Mouse (Mus musculus) kidney, postnatal 14 days (tissue): ENCODE data around the gene Pde8b.

Source experiments
- DNase-seq: peaks from one replicate; pipeline ENCODE4 v3.0.0; 2022; ENCODE audit warnings: mixed read lengths

The Pde8b gene

DNA sequence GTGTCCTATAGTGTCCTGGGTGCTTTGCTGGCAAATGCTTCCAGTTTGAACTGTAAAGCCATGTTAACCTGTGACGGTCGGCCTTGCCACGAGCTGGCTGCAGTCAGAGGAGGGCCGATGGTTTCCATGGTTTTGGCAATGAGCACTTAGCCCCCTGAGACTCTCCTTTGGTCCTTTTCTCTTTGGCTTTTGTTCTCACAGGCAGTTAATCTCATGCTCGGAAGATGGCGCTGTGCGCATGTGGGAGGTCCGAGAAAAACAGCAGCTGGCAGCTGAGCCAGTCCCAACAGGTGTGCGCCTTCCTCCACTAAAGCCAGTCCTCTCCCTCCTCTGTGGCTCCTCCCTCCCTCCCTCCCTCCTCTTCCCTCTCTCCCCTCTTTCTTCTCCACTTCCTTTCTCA is 232.2 kb downstream of the Pde8b start:
- DNase-seq: peak; percentile 77

DNA sequence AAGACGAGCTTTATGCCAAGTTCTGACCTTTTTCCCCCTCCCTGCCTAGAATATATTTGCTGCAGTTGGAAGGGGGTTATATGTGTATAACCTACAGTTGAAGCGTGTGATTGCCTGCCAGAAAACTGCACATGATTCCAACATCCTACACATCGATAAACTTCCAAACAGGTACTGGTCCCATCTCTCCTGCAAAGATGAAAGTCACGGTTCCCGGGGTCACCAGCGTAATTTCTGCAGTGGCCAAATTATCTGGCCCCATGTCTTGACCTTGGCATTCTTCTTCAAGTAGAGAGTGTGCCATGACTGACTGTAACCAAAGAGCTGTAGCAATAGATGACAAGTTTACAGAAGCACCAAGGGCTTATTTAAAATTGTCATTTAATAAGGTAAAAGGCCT is 232.9 kb downstream of the Pde8b start:
- no peak for DNase-seq

DNA sequence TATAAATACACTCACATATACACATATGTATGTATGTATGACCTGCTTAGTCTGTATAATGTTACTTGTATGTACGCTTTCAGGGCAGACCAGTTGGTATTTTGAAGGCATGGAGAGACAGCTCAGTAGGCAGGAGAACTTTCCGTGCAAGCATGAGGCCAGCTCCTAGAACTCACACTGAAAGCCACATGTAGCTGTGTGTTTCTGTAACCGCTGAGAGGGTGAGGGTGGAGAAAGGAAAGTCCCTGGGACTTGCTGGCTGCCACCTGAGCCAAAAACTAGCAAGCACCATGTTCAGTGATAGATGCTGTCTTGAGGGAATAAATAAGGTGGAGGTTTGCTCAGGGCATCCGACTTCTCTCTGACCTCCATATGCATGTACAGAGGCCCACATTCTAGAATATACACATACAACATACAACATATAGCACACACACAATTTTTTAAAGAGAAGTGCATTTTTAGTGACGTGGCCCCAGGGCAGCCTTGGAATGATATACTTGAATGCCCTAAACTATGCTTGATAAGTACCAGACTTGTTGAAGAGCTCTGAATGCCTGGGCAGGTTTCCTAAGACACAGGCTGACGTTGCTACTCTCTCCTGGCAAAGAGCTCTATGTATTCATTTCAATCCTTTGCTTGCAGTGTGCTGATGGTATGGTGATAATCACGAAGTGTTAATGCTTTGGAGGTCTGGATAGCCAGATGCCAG is 238.4 kb downstream of the Pde8b start:
- DNase-seq: no peak

DNA sequence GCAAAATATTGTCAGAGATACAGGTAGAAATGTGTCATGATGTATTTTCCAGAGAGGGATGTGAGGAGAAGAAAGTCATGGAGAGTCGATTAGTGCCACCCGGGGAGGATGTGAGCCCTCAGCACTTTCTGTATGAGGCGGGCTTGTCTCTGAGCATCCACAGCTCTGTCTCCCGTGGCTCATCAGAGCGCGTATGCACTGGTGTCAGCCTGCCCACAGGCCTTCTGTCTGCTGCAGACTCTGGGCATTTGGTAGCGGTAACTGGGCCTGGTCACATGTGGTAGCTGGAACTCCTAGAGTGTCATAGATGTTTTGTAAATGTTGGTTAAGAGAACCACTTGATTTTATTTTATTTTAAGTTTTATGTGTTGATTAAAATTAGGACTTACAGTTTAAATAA is 240.9 kb downstream of the Pde8b start:
- DNase-seq: no peak

DNA sequence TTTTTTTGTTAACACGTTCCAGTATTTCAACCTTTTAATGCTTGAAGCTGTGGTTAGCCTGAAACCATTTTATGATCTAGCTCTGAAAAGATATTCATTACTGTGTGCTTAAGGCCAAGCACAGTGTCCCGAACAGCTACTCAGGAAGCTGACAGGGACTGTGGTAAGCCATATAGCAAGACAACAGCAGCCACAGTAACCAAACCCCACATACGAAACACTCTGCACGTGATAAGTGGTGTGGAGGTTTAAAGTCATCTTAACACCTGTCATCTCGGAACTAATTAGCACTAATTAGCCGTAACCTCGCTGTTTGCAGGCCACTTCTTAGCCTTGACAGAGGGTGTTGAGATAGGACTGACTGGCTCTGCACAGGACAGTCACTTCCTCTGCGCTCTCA is 242.9 kb downstream of the Pde8b start:
- no peak for DNase-seq

DNA sequence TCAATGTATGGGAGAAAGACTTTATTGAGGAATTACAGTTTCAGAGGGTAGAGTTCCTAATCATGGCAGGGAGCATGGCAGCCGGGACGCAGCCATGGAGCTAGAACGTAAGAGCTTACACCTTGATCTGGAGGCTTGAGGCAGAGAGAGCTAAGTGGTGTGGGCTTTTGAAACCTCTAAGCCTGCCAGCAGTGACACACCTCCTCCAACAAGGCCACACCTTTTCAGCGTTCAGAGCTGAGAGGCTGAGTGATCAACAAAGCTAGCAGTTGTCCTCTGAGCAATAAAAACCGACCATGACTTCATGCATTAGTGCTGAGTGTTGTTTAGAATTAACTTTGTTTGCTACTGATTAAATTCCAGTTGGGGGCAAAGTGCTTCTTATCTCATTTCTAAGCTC is 259.6 kb downstream of the Pde8b start:
- peak; percentile 41 for DNase-seq

DNA sequence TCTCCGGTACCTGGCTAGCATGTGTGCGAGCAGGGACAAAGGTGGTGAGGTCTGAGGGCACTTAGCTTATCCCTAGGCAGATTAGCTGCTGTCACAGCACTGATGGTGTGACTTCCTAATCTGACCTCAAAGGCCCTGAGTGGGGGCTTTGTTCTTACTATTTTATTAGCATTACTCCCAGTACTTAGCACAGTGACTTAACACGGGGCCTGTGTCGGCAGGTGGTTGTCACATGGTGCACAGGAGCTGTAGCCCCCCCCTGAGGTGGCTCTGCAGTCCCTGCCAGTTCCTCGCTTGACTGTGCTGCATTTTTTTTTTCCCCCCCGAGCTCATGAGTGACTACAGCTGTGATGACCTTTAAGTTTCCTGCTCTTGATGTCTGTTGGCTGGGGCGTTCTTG is 271.1 kb downstream of the Pde8b start:
- DNase-seq: peak; percentile 10

DNA sequence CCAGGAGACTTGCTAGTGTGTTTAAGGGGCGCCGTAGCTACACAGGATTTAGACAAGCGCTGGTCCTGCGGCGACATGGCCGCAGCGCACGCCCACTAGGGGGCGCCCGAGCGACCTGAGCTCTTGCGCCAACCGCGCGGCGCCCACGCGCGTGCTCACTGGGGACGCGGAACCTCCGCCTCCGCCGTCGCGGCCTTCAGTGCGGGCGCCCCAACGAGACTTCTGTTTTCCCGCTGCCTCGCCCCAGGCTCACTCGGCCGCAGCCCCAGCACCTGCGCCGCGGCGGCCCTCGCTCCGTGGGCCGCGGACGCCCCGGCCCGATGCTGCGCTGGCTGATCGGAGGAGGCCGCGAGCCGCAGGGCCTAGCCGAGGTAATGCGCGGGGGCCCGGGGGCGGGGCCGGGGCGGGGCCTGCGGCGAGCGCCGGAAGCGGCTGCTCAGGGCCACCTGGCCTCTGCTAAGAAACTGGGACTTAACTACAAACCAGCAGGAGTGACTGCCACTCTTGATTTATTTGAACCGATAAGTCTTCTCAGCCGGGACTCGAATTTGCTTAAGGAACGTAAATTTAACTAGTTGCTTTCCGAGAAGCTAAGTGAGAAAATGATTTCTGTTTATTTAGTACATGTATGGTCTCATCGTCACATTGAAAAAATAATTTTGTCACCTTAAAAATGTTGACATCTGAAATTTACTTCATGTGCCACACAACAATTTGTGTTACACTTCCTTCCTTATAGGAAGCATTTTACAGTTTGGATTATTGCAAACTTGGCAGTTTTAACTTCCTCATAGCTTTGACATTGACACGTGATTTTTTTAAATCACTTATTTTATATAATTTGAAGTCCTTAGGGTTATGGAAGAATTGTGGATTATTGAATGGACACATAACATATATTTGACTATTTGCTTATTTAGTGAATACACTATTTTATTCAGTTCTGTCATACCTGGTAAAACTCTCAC is 273.6 kb downstream of the Pde8b start, which contains the start of gene Wdr41:
TSS of gene Wdr41 (plus strand) at position 126 of the 968 bp plus-strand sequence.
- DNase-seq: peak; percentile 96

DNA sequence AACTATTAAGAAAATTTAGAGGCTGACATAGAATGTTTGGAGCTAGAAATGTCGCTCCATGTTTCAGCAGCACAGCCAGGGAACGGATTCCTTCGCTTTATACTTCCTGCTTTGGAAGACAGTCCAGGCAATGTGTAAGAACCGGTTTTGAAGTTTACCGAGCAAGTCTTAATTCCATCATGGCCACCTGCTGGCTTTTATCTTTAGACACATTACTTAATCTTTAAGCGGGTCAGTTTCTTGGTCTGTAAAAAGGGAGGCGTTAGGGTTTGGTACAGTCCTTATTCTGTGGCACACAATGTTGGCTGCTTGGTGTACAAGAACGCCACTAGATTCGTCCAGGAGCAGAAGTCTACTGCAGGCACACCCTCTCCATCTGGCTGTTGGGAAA is 274.3 kb downstream of the Pde8b start:
- no peak for DNase-seq
